Mouse (Mus musculus): ENCODE data around the gene Zfp82.
"Not testable (repeated sequence)": the region's sequence is repeated elsewhere in the genome, so short reads cannot be mapped to it uniquely, and the experiment has no call there.

The Zfp82 gene

GRCm38 (mm10) chr7:30072146-30073028 lies at the start of gene Zfp82:
Gene Zfp82, minus strand, starts transcription at chr7:30072900.
- DNase-seq (ENCODE audit: low read depth, low spot score), result peak; percentile 95

GRCm38 (mm10) chr7:30122188-30122530 lies 49.5 kb upstream of the Zfp82 start:
- peak; percentile 14 for DNase-seq (ENCODE audit: low read depth, low spot score)

- peak; percentile 91 for DNase-seq (ENCODE audit: low read depth, low spot score)
Observed at GRCm38 (mm10) chr7:30121308-30122187, 48.8 kb upstream of the Zfp82 start, which contains the start of gene Zfp382. Gene Zfp382, plus strand, starts transcription at chr7:30121942.

GRCm38 (mm10) chr7:30117935-30118334 lies 45.2 kb upstream of the Zfp82 start:
- DNase-seq (ENCODE audit: low read depth, low spot score), result not testable (repeated sequence)

- no peak for DNase-seq (ENCODE audit: low read depth, low spot score)
Observed at GRCm38 (mm10) chr7:30116076-30116475, 43.4 kb upstream of the Zfp82 start.

- no peak for DNase-seq (ENCODE audit: low read depth, low spot score)
Observed at GRCm38 (mm10) chr7:30099297-30099696, 26.6 kb upstream of the Zfp82 start.

GRCm38 (mm10) chr7:30095551-30096125 lies 22.9 kb upstream of the Zfp82 start:
- no peak for DNase-seq (ENCODE audit: low read depth, low spot score)

- peak; percentile 97 for DNase-seq (ENCODE audit: low read depth, low spot score)
Observed at GRCm38 (mm10) chr7:30094646-30095429, 22.1 kb upstream of the Zfp82 start, which contains the start of gene Zfp260. Gene Zfp260, plus strand, starts transcription at chr7:30094777.

- no peak for DNase-seq (ENCODE audit: low read depth, low spot score)
Observed at GRCm38 (mm10) chr7:30093918-30094415, 21.3 kb upstream of the Zfp82 start.

- no peak for DNase-seq (ENCODE audit: low read depth, low spot score)
Observed at GRCm38 (mm10) chr7:30092666-30093065, 20.0 kb upstream of the Zfp82 start.

GRCm38 (mm10) chr7:30090970-30091585 lies 18.4 kb upstream of the Zfp82 start:
- no peak for DNase-seq (ENCODE audit: low read depth, low spot score)

- peak; percentile 99 for DNase-seq (ENCODE audit: low read depth, low spot score)
Observed at GRCm38 (mm10) chr7:30090092-30090969, 17.6 kb upstream of the Zfp82 start, which contains the start of the genes Gm26920 and Zfp566. Gene Gm26920, minus strand, starts transcription at chr7:30090410. Gene Zfp566, minus strand, starts transcription at chr7:30090527.

GRCm38 (mm10) chr7:30089405-30089804 lies 16.7 kb upstream of the Zfp82 start:
- DNase-seq (ENCODE audit: low read depth, low spot score), result no peak

- no peak for DNase-seq (ENCODE audit: low read depth, low spot score)
Observed at GRCm38 (mm10) chr7:30086524-30086923, 13.8 kb upstream of the Zfp82 start.

- DNase-seq (ENCODE audit: low read depth, low spot score), result no peak
Observed at GRCm38 (mm10) chr7:30064622-30065021, 8.1 kb downstream of the Zfp82 start.

GRCm38 (mm10) chr7:30062478-30062877 lies 10.2 kb downstream of the Zfp82 start:
- DNase-seq (ENCODE audit: low read depth, low spot score), result peak; percentile 22

- DNase-seq (ENCODE audit: low read depth, low spot score), result no peak
Observed at GRCm38 (mm10) chr7:30060341-30060740, 12.4 kb downstream of the Zfp82 start.

- DNase-seq (ENCODE audit: low read depth, low spot score), result no peak
Observed at GRCm38 (mm10) chr7:30053591-30053990, 19.1 kb downstream of the Zfp82 start.

GRCm38 (mm10) chr7:30050882-30051548 lies 21.7 kb downstream of the Zfp82 start, which contains the start of gene Zfp14:
Gene Zfp14, minus strand, starts transcription at chr7:30051380.
- peak; percentile 91 for DNase-seq (ENCODE audit: low read depth, low spot score)

Data from mesoderm, embryonic 11.5 days (tissue).